In genomic region chrX:99522830-99523229, GRCm38 (mm10) we compare ENCODE assay signal across 9 mouse cellular contexts. TPM values are rescaled to one million over a fixed set of nuclear protein-coding genes. Genes with fewer than 3 reads are reported as not detected.
DNase-seq lines count a peak whose midpoint lies in the region; ATAC-seq and TF ChIP-seq lines count a peak whose summit lies in the region.
"Had no signal": no experiment of that assay in that cellular context is flagged by ENCODE, and none has a peak within 500 bp of the region (broad histone marks: within the 10 kb centered on the region; RNA-seq: fewer than 3 reads in every experiment).

No protein-coding gene starts in this region.

- H3K9me3 ChIP-seq in limb, embryonic 10.5 days (replicated peaks): no peaks in the 10 kb centered on the region
- no peaks in the 10 kb centered on the region for H3K9me3 ChIP-seq in midbrain, postnatal 0 days (ENCODE audit: low read length)
- H3K9me3 ChIP-seq: G1E had no signal

- TF ChIP-seq CTCF in midbrain, postnatal 0 days (IDR thresholded peaks at IDR 0.05): peak; percentile 84

- H3K36me3 ChIP-seq in limb, embryonic 10.5 days: no peaks in the 10 kb centered on the region
- no peaks in the 10 kb centered on the region for H3K36me3 ChIP-seq in midbrain, postnatal 0 days (ENCODE audit: insufficient read depth, low read length)
- H3K36me3 ChIP-seq: G1E had no signal

- no peak overlapping the region for H3K4me3 ChIP-seq in limb, embryonic 10.5 days
- H3K4me3 ChIP-seq in midbrain, postnatal 0 days (ENCODE audit: low read depth, low read length): no peak overlapping the region

- no peak overlapping the region for H3K9ac ChIP-seq in midbrain, postnatal 0 days (replicated peaks; ENCODE audit: low read length, poor library complexity, severe bottlenecking)

- no peak for ATAC-seq in cerebellum, adult (ENCODE audit: insufficient number of reproducible peaks, low FRiP score, low TSS enrichment)
- peak; percentile 70; the same call in 1 of the 2 replicates for ATAC-seq in midbrain, postnatal 0 days (ENCODE audit: low FRiP score)

- 12% methylated on average over 5 of the region's 5 CpGs for WGBS in limb, embryonic 10.5 days
- WGBS in midbrain, postnatal 0 days: 17% methylated on average over 5 of the region's 5 CpGs

- DNase-seq in cerebellum, adult 11 months: peak; percentile 54
- DNase-seq in cerebellum, adult 9-11 months: peak; percentile 59
- peak; percentile 57 to 61 for DNase-seq in frontal cortex, postnatal 36 days (ENCODE audit: low spot score in 2 of 2)
- peak; percentile 47 for DNase-seq in kidney, adult 11 months
- peak; percentile 83 for DNase-seq in limb, embryonic 10.5 days (ENCODE audit: low spot score)
- peak; percentile 77 for DNase-seq in midbrain, postnatal 0 days (ENCODE audit: low spot score)
- DNase-seq in spleen, postnatal 4 days (ENCODE audit: low spot score in 2 of 2): peak; percentile 55 to 84

- H3K27me3 ChIP-seq in limb, embryonic 10.5 days (ENCODE audit: low read depth, poor library complexity, severe bottlenecking): peaks cover 98% of the 10 kb centered on the region
- peaks cover 13% of the 10 kb centered on the region for H3K27me3 ChIP-seq in midbrain, postnatal 0 days (ENCODE audit: insufficient read depth, low read length)

- H3K4me1 ChIP-seq in limb, embryonic 10.5 days: peaks cover 25% of the 10 kb centered on the region
- no peaks in the 10 kb centered on the region for H3K4me1 ChIP-seq in midbrain, postnatal 0 days (ENCODE audit: insufficient read depth, low read length)

- H3K27ac ChIP-seq in limb, embryonic 10.5 days: no peak overlapping the region
- H3K27ac ChIP-seq in midbrain, postnatal 0 days (ENCODE audit: low read depth, low read length): no peak overlapping the region

- no peak overlapping the region for H3K4me2 ChIP-seq in midbrain, postnatal 0 days (ENCODE audit: low read depth, low read length, poor library complexity, severe bottlenecking)

RNA-seq across cellular contexts. Expression of gene Pja1, which starts 51.8 kb away (rescaled TPM):
- 175 and 184 TPM in 2 replicates for polyA plus RNA-seq in limb, embryonic 10.5 days (2016; fragmentation: Nextera tagmentation; extraction: Ambion mirVana)
- total RNA-seq in midbrain, postnatal 0 days (2014; rRNA removed): 250 and 271 TPM in 2 replicates
- polyA plus RNA-seq in midbrain, postnatal 0 days (2015; fragmentation: Nextera tagmentation; extraction: Ambion mirVana): 405 and 423 TPM in 2 replicates
